Mouse (Mus musculus): ENCODE results near the gene Clec2d.
"Not testable (repeated sequence)": the region's sequence is repeated elsewhere in the genome, so short reads cannot be mapped to it uniquely, and the experiment has no call there.

Gene Clec2d

GRCm38 (mm10) chr6:129180403-129181169 is at the start of gene Clec2d:
Gene Clec2d (plus strand): TSS chr6:129180615.
- DNase-seq: peak; percentile 4

GRCm38 (mm10) chr6:129132604-129133341 is 47.6 kb upstream of the Clec2d start:
- no peak for DNase-seq

- DNase-seq: no peak
Observed at GRCm38 (mm10) chr6:129146812-129147211, 33.6 kb upstream of the Clec2d start.

- DNase-seq: no peak
Observed at GRCm38 (mm10) chr6:129160103-129160502, 20.3 kb upstream of the Clec2d start.

GRCm38 (mm10) chr6:129161136-129161535 is 19.3 kb upstream of the Clec2d start:
- no peak for DNase-seq

- no peak for DNase-seq
Observed at GRCm38 (mm10) chr6:129161951-129162350, 18.5 kb upstream of the Clec2d start.

- DNase-seq: no peak
Observed at GRCm38 (mm10) chr6:129162587-129163159, 17.7 kb upstream of the Clec2d start.

- DNase-seq: no peak
Observed at GRCm38 (mm10) chr6:129163606-129164005, 16.8 kb upstream of the Clec2d start.

- DNase-seq: no peak
Observed at GRCm38 (mm10) chr6:129170925-129171324, 9.5 kb upstream of the Clec2d start.

- DNase-seq: no peak
Observed at GRCm38 (mm10) chr6:129171675-129172074, 8.7 kb upstream of the Clec2d start.

GRCm38 (mm10) chr6:129174836-129175235 is 5.6 kb upstream of the Clec2d start:
- DNase-seq: no peak

GRCm38 (mm10) chr6:129175612-129176011 is 4.8 kb upstream of the Clec2d start:
- no peak for DNase-seq

GRCm38 (mm10) chr6:129176621-129177020 is 3.8 kb upstream of the Clec2d start:
- no peak for DNase-seq

GRCm38 (mm10) chr6:129179281-129179680 is 1.1 kb upstream of the Clec2d start:
- no peak for DNase-seq

- not testable (repeated sequence) for DNase-seq
Observed at GRCm38 (mm10) chr6:129179831-129180230, 584 bp upstream of the Clec2d start.

- no peak for DNase-seq
Observed at GRCm38 (mm10) chr6:129181249-129181648, 834 bp downstream of the Clec2d start.

- no peak for DNase-seq
Observed at GRCm38 (mm10) chr6:129181683-129182082, 1.3 kb downstream of the Clec2d start.

GRCm38 (mm10) chr6:129182518-129182917 is 2.1 kb downstream of the Clec2d start:
- DNase-seq: no peak

GRCm38 (mm10) chr6:129184001-129184400 is 3.6 kb downstream of the Clec2d start:
- not testable (repeated sequence) for DNase-seq

- no peak for DNase-seq
Observed at GRCm38 (mm10) chr6:129184788-129185187, 4.4 kb downstream of the Clec2d start.

- no peak for DNase-seq
Observed at GRCm38 (mm10) chr6:129186022-129186421, 5.6 kb downstream of the Clec2d start.

GRCm38 (mm10) chr6:129186457-129187199 is 6.2 kb downstream of the Clec2d start:
- DNase-seq: no peak

GRCm38 (mm10) chr6:129187200-129187651 is 6.8 kb downstream of the Clec2d start:
- DNase-seq: no peak
